Mouse (Mus musculus): ENCODE results near the gene Ddx3y.
A peak's percentile ranks its signal among the peaks of the same experiment; 100 is the strongest.

Ddx3y gene

DNA sequence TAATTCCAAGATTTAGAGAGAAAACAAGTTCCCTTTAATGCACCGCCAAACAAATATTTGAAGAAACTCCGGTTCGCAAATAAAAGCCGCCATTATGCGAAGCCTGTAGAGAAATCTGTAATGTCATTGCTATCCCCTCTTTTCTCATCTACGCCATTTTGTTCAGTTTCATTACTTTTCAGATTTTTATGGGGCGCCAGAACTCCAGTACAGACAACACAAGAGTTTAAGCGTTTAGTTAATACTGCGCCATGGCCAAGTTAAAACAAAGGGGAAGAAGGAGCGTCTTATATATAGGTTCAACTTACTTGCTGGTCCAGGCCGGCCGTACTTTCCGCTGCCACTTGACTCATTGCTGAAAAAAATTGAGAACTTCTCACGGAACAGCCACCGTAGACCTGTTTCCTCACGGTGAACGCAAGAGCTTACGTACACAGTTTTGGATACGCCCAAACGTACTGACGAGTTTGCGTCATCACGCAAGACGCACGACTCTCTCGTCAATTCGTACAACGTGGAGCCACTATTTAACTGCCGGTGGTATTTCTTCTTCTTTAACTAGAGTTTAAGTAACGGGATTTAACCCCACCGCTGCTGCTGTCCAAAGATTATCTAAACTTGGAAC lies at the start of gene Ddx3y:
Gene Ddx3y (minus strand): TSS at position 459 of the 625 bp plus-strand sequence.
- peak; percentile 100 for ATAC-seq (ENCODE audit: low TSS enrichment)

DNA sequence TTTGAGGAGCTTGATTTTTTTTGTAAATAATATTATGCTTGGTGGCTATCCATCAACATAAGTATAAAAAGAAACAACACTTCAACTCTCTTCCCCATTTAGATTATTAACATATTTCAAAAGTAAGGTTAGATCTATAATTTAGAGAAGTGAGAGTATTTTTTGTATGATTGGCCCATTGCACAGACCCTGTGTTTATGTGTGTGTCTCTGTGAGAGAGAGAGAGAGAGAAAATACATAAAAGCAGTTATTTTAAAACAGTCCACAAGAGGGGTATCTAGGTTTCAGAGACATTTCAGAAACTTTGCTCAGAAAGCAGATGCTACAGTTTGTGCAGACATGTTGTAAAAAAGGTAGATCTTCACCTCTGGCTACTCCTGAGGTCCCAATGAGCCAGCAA lies 7.3 kb upstream of the Ddx3y start:
- no peak for ATAC-seq (ENCODE audit: low TSS enrichment)

DNA sequence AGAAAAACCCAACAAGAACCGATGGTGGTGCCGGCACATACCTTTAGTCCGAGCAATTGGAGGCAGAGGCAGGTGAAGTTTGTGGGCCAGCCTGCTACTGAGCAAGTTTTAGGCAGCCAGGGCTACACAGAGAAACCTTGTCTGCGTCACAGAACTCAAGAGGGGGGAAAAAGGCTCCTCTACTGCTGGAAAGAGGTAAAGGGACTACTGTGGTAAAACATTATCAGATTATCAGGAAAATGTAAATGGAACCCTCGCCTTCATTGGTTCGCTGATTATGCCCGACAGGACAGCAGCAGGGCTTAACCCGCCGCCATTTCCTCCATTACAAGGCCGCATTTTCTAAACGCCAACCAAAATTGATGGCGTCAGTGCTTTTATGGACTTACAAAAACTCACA lies 694 bp downstream of the Ddx3y start:
- peak; percentile 47; the same call in 1 of the 2 replicates for ATAC-seq (ENCODE audit: low TSS enrichment)

- ATAC-seq (ENCODE audit: low TSS enrichment), result no peak
Measured at GRCm38 (mm10) chrY:1246117-1246516, 40.3 kb downstream of the Ddx3y start.

DNA sequence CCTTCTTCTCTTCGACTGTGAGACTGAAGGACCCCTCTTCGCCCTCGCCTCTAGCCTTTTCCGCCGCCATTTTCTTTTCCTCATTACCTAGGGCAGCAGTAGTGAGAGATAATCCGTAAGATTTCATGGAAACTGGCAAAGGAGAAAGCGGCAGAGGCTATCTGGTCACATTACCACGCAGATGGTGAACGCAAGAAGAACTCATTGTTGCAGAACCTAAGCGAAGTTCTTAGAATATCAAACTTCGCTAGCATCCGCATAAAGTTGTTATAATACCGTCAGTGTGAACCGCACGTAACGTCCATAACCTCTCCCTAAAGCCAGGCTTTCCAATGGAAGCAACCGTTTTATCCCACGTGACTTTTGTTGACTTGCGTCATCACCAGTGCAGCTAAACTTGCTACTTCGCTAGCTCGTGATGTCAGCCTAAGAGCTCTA lies 41.0 kb downstream of the Ddx3y start, which contains the start of gene Uty:
Gene Uty (minus strand): TSS at position 334 of the 438 bp plus-strand sequence.
- peak; percentile 100 for ATAC-seq (ENCODE audit: low TSS enrichment)

DNA sequence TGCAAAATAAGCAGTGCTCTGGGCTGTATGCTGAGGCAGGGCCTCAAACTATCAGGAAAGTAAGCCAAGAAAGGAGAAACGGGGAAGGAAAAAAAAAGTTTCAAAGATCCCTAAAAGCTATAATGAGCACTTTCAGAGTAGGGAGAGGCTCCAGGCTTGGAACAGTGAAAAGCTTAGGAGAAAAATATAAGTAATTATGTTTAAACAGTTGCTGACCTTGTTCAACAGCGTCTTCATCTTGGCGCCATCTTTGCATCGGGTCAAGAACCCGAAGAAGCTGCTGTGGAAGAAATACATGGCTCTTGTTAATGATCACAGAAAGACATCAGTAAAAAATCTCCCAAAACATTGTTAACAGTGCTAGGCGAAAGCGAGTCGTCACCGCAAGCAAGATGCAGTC lies 41.5 kb downstream of the Ddx3y start:
- ATAC-seq (ENCODE audit: low TSS enrichment), result 0 out of 2 replicates have a peak, but pooled peaks have one; percentile 13

GRCm38 (mm10) chrY:1244421-1244820 lies 42.0 kb downstream of the Ddx3y start:
- ATAC-seq (ENCODE audit: low TSS enrichment), result no peak

DNA sequence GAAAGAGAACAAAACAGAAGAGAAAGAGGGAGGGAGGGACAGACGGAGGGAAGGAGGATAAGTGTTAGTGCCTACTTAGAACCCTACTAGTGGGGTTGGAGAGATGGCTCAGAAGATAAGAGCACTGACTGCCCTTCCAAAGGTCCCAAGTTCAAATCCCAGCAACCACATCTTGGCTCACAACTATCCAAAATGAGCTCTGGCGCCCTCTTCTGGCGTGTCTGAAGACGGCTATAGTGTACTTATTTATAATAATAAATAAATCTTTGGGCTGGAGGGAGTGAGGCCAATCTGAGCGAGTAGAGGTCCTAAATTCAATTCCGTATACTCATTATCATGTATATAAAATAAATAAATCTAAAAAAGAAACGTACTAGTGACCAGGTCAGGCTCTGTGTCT lies 66.4 kb downstream of the Ddx3y start:
- no peak for ATAC-seq (ENCODE audit: low TSS enrichment)

Measured in frontal cortex, adult (tissue).